Mouse (Mus musculus): ENCODE results near the gene Fat4. TPM values are rescaled to one million over a fixed set of nuclear protein-coding genes. Genes with fewer than 3 reads are reported as not detected.

The Fat4 gene
- polyA plus RNA-seq, 1 experiment from 2014 or later, result 20.4 TPM

DNA sequence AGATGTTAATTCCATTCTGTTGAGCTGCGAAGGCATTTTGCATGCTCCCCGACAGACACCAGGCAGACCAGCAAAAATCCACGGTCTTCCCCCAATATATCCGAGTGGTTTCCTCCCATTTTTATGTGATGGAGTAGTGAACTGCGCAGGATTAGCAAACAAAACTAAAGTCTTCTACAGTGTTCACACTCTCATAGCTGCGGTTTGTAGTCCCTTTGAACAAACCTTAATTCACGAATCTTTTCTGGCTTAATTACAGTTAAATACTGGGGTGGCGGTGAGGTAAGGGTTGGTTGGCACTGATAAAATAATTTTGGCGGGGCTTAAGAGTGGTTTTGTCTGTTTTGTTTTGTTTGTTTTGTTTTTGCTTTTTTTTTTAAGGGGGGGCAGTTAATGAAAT, 3.1 kb upstream of the Fat4 start:
- Histone ChIP-seq H3K4me3 (no peak overlapping the region), H3K9ac (no peak overlapping the region), H3K4me2 (replicated peaks) (peak overlapping the region; percentile 69), H3K27ac (no peak overlapping the region), H3K36me3 (peaks cover 4% of the 10 kb centered on the region), H3K4me1 (peaks cover 6% of the 10 kb centered on the region), H3K9me3 (no peaks in the 10 kb centered on the region), H3K27me3 (no peaks in the 10 kb centered on the region)
- no peak for ATAC-seq (ENCODE audit: insufficient number of reproducible peaks, insufficient read depth, low FRiP score, low TSS enrichment)
- WGBS, result 35% methylated on average over 9 of the region's 9 CpGs

DNA sequence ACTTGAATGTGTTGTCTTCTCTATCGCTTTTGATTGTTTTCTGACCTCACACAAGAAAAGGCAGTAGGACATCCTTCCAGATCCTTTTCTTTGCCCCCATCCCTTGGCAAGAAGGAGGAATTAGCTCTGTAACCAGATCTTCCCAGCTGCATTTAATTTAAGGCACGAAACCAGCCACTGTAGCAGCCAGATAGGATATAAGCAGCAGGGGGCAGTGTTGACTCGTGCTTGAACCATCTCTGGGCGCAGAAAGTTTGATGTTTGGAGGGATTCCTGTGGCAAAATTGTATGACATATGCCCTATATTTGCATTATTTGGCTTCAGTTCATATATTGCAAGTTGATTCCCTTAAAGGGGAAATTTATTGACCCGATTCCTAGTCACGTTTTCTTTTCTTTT, 2.5 kb upstream of the Fat4 start:
- no peak for ATAC-seq (ENCODE audit: insufficient number of reproducible peaks, insufficient read depth, low FRiP score, low TSS enrichment)
- under 1% methylated on average over 6 of the region's 6 CpGs for WGBS
- H3K27me3 ChIP-seq, result no peaks in the 10 kb centered on the region
- H3K4me2 ChIP-seq (replicated peaks), result peak overlapping the region; percentile 69
- H3K4me3 ChIP-seq, result peak overlapping the region; percentile 78
- peaks cover 10% of the 10 kb centered on the region for H3K36me3 ChIP-seq
- peaks cover 12% of the 10 kb centered on the region for H3K4me1 ChIP-seq
- H3K27ac ChIP-seq, result no peak overlapping the region
- no peaks in the 10 kb centered on the region for H3K9me3 ChIP-seq
- H3K9ac ChIP-seq, result no peak overlapping the region

DNA sequence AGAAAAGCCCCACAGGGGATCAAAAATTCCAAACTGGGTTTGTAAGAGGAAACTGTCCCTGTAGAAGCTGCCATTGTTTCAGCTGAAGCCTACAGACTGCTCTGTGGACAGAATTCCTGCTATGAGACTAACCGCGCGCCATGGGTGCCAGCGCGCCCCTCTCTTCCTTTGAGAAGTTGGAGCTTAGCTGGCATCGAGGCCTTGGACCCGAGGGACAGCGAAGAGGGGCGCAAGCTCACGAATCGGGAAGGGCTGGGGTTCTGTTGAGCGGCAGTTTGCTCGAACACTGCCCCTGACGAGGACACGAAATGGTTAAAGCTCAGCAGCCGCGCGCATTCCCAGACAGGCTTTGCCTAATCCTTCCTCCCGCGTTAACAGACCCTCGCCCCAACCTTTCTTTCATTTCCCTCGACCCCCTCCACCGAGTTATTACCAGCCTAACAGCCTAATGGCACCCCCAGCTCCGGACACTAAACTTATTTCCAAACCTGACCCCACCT, 1.8 kb upstream of the Fat4 start:
- no peaks in the 10 kb centered on the region for H3K27me3 ChIP-seq
- peaks cover 18% of the 10 kb centered on the region for H3K4me1 ChIP-seq
- ATAC-seq (ENCODE audit: insufficient number of reproducible peaks, insufficient read depth, low FRiP score, low TSS enrichment), result peak; percentile 29
- peak overlapping the region; percentile 94 for H3K9ac ChIP-seq
- H3K36me3 ChIP-seq, result peaks cover 17% of the 10 kb centered on the region
- peak overlapping the region; percentile 69 for H3K4me2 ChIP-seq (replicated peaks)
- peak overlapping the region; percentile 78 for H3K4me3 ChIP-seq
- peak overlapping the region; percentile 95 for H3K27ac ChIP-seq
- WGBS, result 1% methylated on average over 24 of the region's 24 CpGs
- no peaks in the 10 kb centered on the region for H3K9me3 ChIP-seq

DNA sequence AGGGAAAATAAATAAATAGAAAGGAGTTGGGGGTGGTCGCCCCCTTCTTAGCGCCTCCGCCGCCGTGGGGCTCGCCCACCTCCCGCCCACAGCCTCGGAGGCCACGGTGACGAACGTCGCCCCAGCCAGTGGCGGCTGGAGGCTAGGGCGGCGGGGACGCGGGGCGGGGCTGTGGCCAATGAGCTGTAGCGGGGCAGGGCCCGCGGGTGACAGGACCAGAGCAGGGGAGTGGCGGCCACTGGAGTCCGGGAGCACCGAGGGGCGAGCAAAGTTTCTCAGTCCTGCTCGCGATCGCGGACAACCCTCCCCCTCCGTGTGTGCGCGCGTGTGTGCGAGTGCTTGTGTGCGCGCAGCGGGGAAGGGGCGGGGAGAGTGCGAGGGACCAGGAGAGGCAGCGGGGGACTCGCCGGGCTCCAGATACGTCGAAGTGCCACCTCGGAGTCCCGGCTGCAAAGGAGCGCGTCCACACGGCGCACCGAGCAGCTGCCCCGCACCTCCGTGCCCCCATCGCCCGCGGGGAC, 1.2 kb upstream of the Fat4 start:
- Histone ChIP-seq H3K27ac (peak overlapping the region; percentile 95), H3K9me3 (no peaks in the 10 kb centered on the region), H3K4me3 (peak overlapping the region; percentile 78), H3K9ac (peak overlapping the region; percentile 94), H3K4me2 (replicated peaks) (peak overlapping the region; percentile 69), H3K4me1 (peaks cover 22% of the 10 kb centered on the region), H3K36me3 (peaks cover 23% of the 10 kb centered on the region), H3K27me3 (no peaks in the 10 kb centered on the region)
- WGBS, result under 1% methylated on average over 56 of the region's 56 CpGs
- ATAC-seq (ENCODE audit: insufficient number of reproducible peaks, insufficient read depth, low FRiP score, low TSS enrichment), result peak; percentile 91

DNA sequence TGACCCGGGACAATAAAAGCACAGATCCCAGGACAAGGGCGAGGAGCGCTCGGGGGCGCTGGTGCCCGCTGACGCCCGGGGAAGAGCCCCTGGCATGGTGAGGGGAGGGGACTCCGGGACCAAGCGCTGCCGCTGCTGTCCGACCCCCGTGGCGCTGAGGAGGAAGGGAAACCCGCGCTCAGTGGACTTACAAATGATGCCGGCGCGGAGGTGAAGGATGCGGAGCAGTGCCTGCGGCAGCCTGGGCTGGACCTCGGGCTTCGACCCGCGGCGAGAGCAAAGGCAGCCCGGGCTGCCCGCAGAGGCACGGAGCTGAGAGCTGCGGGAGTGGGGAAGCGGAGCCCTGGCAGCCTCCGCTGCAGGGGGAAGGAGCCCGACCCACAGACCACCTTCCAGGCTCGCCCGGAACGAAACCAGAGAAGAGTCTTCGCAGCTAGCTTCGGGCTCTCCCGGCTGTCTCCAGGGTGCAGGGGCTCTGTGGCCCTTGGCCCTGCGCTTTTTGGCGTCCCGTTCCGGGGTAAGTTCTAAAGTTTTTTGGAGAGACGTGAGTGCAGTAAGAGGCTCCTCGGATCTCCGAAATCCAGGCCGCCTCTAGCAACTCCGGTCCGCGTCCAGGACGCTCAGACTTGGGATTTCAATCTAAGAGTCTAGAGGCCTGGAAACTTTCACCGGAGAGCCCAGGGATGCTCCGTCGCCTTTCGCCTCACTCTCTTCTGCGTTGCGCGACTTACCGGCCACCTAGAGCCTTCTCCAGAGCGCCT, 499 bp upstream of the Fat4 start:
- Histone ChIP-seq H3K9me3 (no peaks in the 10 kb centered on the region), H3K4me3 (peak overlapping the region; percentile 78), H3K9ac (peak overlapping the region; percentile 94), H3K4me2 (replicated peaks) (peak overlapping the region; percentile 69), H3K27ac (peak overlapping the region; percentile 95), H3K36me3 (peaks cover 30% of the 10 kb centered on the region), H3K27me3 (no peaks in the 10 kb centered on the region), H3K4me1 (peaks cover 22% of the 10 kb centered on the region)
- 0 out of 2 replicates have a peak, but pooled peaks have one; percentile 1 for ATAC-seq (ENCODE audit: insufficient number of reproducible peaks, insufficient read depth, low FRiP score, low TSS enrichment)
- under 1% methylated on average over 60 of the region's 60 CpGs for WGBS

DNA sequence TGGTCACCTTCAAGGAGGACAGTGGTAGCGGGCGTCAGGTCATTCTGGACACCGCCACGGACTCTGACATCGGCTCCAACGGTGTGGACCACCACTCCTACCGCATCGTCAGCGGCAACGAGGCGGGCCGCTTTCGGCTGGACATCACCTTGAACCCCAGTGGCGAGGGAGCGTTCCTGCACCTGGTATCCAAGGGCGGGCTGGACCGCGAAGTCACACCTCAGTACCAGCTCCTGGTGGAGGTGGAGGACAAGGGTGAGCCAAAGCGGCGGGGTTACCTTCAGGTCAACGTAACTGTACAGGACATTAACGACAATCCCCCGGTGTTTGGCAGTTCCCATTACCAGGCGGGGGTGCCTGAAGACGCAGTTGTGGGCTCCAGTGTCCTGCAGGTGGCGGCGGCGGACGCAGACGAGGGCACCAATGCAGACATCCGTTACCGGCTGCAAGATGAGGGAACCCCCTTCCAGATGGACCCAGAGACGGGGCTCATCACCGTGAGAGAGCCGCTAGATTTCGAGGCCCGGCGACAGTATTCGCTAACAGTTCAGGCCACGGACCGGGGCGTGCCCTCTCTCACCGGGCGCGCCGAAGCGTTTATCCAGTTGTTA, 746 bp downstream of the Fat4 start:
- no peak for ATAC-seq (ENCODE audit: insufficient number of reproducible peaks, insufficient read depth, low FRiP score, low TSS enrichment)
- H3K4me1 ChIP-seq, result peaks cover 31% of the 10 kb centered on the region
- under 1% methylated on average over 47 of the region's 47 CpGs for WGBS

DNA sequence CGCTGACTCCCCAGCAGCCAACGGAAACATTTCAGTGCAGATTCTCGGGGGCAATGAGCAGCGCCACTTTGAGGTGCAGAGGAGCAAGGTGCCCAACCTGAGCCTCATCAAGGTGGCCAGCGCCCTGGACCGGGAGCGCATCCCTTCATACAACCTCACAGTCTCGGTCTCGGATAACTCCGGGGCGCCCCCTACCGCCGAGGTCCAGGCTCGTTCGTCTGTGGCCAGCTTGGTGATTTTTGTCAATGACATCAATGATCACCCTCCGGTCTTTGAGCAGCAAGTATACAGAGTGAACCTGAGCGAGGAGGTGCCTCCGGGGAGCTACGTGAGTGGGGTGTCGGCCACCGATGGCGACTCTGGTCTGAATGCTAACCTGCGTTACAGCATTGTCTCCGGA, 1.4 kb downstream of the Fat4 start:
- H3K36me3 ChIP-seq, result peaks cover 37% of the 10 kb centered on the region
- peak overlapping the region; percentile 78 for H3K4me3 ChIP-seq
- no peaks in the 10 kb centered on the region for H3K27me3 ChIP-seq
- ATAC-seq (ENCODE audit: insufficient number of reproducible peaks, insufficient read depth, low FRiP score, low TSS enrichment), result no peak
- peak overlapping the region; percentile 94 for H3K9ac ChIP-seq
- 0 out of 2 replicates have a peak overlapping the region, but pooled peaks have one; percentile 95 for H3K27ac ChIP-seq
- whole genome bisulfite sequencing, result 15% methylated on average over 24 of the region's 24 CpGs
- H3K9me3 ChIP-seq, result no peaks in the 10 kb centered on the region
- H3K4me1 ChIP-seq, result peaks cover 37% of the 10 kb centered on the region
- H3K4me2 ChIP-seq (replicated peaks), result peak overlapping the region; percentile 69

More for the DNA sequence above, 746 bp downstream of the Fat4 start:
- no peaks in the 10 kb centered on the region for H3K27me3 ChIP-seq
- H3K4me2 ChIP-seq (replicated peaks), result peak overlapping the region; percentile 69
- H3K36me3 ChIP-seq, result peaks cover 37% of the 10 kb centered on the region
- peak overlapping the region; percentile 95 for H3K27ac ChIP-seq
- H3K9me3 ChIP-seq, result no peaks in the 10 kb centered on the region
- peak overlapping the region; percentile 78 for H3K4me3 ChIP-seq
- H3K9ac ChIP-seq, result peak overlapping the region; percentile 94

DNA sequence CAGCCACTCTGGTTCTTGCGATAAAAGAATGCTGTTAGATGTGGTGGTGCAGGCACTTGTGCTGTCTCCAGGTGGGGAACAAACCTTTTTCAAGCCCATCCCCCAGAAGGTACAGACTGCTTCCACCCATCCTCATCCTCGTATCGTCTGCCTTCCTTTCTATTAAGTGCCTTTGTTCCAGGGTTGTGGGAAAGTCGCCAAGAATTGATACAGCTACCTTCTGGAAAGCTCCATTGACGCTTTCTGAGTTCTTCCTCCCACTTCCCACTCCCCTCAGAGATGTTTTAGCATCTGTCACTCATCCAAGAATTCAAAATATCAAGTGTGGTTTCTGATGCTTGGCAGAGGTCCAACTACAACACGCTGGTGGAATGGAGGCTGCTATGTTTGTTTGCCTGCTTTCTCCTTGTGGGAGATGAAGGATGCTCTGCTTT, 6.1 kb downstream of the Fat4 start:
- Histone ChIP-seq H3K36me3 (peaks cover 57% of the 10 kb centered on the region), H3K27me3 (no peaks in the 10 kb centered on the region), H3K4me3 (peak overlapping the region; percentile 78), H3K9ac (peak overlapping the region; percentile 28; the same call in 1 of the 2 replicates), H3K9me3 (no peaks in the 10 kb centered on the region), H3K4me2 (replicated peaks) (peak overlapping the region; percentile 69), H3K27ac (no peak overlapping the region), H3K4me1 (peaks cover 52% of the 10 kb centered on the region)
- WGBS, result 23% methylated on average over 6 of the region's 6 CpGs
- ATAC-seq (ENCODE audit: insufficient number of reproducible peaks, insufficient read depth, low FRiP score, low TSS enrichment), result no peak

DNA sequence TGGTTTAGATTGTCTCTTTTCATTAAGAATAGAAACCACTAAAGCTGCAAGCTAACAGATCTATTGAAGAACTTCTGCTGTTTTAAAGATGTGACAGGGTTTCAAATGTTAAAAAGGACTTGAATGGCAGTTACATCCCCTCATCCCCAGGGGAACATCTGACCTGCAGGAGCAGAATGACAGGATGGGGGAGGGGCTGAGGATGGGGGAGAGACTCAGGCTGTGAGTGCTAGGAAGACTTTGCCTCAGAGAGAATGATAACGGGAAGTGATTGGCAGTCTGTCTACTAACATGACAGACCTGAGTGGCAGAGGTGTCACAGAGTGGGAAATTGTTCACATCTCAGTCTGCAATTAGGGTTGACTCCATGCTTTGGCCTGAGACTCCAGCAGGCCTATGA, 14.1 kb downstream of the Fat4 start:
- Histone ChIP-seq H3K4me3 (no peak overlapping the region), H3K4me2 (replicated peaks) (no peak overlapping the region), H3K27ac (no peak overlapping the region), H3K27me3 (no peaks in the 10 kb centered on the region), H3K9ac (no peak overlapping the region), H3K4me1 (peaks cover 20% of the 10 kb centered on the region), H3K36me3 (peaks cover 22% of the 10 kb centered on the region), H3K9me3 (no peaks in the 10 kb centered on the region)
- ATAC-seq (ENCODE audit: insufficient number of reproducible peaks, insufficient read depth, low FRiP score, low TSS enrichment), result no peak
- WGBS, result 7% methylated on average over 1 of the region's 1 CpGs

DNA sequence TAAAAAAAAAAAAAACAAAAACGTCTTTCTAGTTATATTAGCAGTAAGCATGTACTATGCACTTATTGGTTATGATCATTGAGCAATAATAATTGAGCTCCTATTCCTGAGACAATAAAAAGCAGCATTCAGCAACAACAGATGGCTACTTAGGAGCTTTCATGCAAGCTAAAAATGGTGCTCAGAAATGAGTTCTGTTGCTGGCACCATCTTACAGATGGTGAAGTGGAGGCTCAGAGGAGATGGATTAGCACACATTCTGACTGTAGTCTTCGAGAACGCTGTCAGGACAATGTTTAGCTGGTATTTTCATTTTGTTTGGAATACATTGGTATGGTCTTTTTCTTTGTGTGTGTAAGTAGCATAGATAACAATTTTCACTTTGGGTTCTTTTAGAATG, 20.1 kb downstream of the Fat4 start:
- ATAC-seq (ENCODE audit: insufficient number of reproducible peaks, insufficient read depth, low FRiP score, low TSS enrichment), result no peak
- Histone ChIP-seq H3K27me3 (no peaks in the 10 kb centered on the region), H3K36me3 (peaks cover 9% of the 10 kb centered on the region), H3K4me3 (no peak overlapping the region), H3K9me3 (no peaks in the 10 kb centered on the region), H3K9ac (no peak overlapping the region), H3K4me2 (replicated peaks) (no peak overlapping the region), H3K4me1 (peaks cover 6% of the 10 kb centered on the region; the same call in 1 of the 2 replicates), H3K27ac (no peak overlapping the region)
- WGBS, result 75% methylated on average over 3 of the region's 3 CpGs

DNA sequence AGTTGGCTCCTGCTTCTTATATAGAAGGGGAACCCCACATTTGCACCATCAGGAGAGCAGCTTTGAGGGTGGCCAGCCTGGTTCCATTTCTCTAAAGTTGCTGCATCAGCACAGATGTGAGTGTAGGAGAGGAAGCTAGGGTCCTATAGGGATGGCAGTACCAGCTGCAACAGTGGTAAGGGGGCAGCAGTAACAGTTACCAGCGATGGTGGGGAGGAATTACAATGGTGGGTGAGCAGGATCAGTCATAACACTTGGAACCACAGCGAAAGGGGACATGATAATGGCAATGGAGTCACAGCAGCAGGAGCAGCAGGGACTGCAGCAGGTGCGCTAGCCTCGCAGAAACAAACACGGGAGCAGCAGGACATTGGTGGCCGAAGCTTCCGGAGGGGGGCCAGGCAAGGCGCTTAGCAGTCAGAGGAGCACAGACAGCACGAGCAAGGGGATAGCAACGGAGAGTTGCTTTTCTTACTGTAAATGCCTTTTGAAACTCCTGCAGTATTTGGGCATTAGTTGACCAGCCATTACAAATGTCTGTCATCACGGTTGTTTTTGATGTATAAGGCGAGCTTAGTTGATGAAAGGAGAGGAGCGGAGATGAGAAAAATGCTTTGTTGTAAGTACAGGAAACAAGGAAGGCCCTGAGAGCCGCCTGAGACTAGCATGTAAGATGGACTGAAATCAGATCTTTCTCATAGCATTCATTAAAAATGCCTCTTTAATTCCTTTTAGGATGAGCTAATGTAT, 21.1 kb downstream of the Fat4 start:
- peaks cover 8% of the 10 kb centered on the region; the same call in 1 of the 2 replicates for H3K36me3 ChIP-seq
- H3K4me3 ChIP-seq, result no peak overlapping the region
- H3K27me3 ChIP-seq, result no peaks in the 10 kb centered on the region
- 26% methylated on average over 14 of the region's 14 CpGs for WGBS
- ATAC-seq (ENCODE audit: insufficient number of reproducible peaks, insufficient read depth, low FRiP score, low TSS enrichment), result no peak
- no peaks in the 10 kb centered on the region for H3K9me3 ChIP-seq
- H3K27ac ChIP-seq, result no peak overlapping the region
- peak overlapping the region; percentile 24 for H3K4me2 ChIP-seq (replicated peaks)
- H3K4me1 ChIP-seq, result peaks cover 6% of the 10 kb centered on the region; the same call in 1 of the 2 replicates
- no peak overlapping the region for H3K9ac ChIP-seq

Measured in embryonic facial prominence, embryonic 12.5 days (tissue).